ENCODE assay signal across 24 mouse cellular contexts in the genomic region with DNA sequence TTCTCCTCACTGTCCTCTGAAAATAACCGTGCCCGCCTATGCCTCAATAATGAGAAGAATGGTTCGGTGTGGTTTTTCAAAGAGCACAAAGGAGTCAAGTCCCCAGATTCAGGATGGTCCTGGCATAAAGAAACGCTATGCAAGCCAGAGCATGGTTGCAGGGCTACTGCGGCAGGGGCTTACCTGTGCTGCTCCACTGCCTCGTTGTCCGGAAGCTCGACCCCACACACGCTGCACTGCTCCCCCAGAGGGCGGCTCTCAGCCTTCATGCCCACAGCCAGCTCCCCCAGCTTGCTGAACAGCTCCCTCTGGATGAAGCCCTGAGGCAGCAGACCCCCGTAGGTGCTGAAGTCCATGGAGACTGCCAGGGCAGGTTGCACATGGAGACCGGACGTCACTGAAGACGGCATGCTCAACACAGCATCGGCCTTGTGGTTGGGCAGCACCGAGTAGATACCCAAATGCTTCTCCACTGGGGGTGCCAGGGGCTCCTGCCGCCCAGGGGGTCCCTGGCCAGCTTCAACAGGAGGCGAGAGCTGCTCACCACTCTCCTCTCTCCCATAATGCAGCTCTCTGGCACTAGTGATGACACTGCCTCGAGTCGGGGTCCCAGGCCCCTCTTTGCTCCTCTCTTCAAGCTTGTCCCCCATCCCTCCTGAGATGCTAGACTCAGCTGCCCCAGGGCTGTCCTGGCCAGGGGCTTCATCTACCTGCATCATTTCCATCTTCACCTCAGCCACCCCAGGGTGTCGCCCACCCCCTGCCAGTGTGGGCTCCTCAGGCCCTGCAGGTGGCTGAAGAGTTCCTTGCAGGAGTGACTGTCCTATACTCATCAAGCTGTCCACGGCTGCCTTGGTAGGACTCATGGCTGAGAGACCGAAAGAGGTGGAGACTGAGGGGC. TPM values are rescaled to one million over a fixed set of nuclear protein-coding genes. Genes with fewer than 3 reads are reported as not detected.
DNase-seq lines count a peak whose midpoint lies in the region; ATAC-seq and TF ChIP-seq lines count a peak whose summit lies in the region.
"Had no signal": no experiment of that assay in that cellular context is flagged by ENCODE, and none has a peak within 500 bp of the region (broad histone marks: within the 10 kb centered on the region; RNA-seq: fewer than 3 reads in every experiment).

No protein-coding gene starts in this region.

- peaks cover 69% of the 10 kb centered on the region for H3K36me3 ChIP-seq in midbrain, embryonic 10.5 days
- H3K36me3 ChIP-seq in midbrain, embryonic 13.5 days = 0 out of 2 replicates have a peak, but pooled peaks cover 14% of the 10 kb centered on the region
- no peaks in the 10 kb centered on the region; the same call in 1 of the 2 replicates for H3K36me3 ChIP-seq in neural tube, embryonic 15.5 days
- H3K36me3 ChIP-seq: hindbrain, embryonic 15.5 days; intestine, embryonic 15.5 days; limb, embryonic 12.5 days had no signal

- H3K4me3 ChIP-seq in layer of hippocampus, adult 2 months = peak overlapping the region; percentile 96
- H3K4me3 ChIP-seq in midbrain, embryonic 10.5 days = peak overlapping the region; percentile 16
- no peak overlapping the region for H3K4me3 ChIP-seq in midbrain, embryonic 13.5 days (replicated peaks)
- no peak overlapping the region for H3K4me3 ChIP-seq in neural tube, embryonic 15.5 days (replicated peaks)
- H3K4me3 ChIP-seq: embryonic facial prominence, embryonic 10.5 days; hindbrain, embryonic 15.5 days; intestine, embryonic 15.5 days; limb, embryonic 12.5 days; midbrain, embryonic 12.5 days had no signal

- H3K4me2 ChIP-seq in midbrain, embryonic 13.5 days (replicated peaks) = no peak overlapping the region
- peak overlapping the region; percentile 23; the same call in 1 of the 2 replicates for H3K4me2 ChIP-seq in neural tube, embryonic 15.5 days
- H3K4me2 ChIP-seq: hindbrain, embryonic 15.5 days; intestine, embryonic 15.5 days; limb, embryonic 12.5 days; midbrain, embryonic 12.5 days had no signal

- H3K9me3 ChIP-seq in midbrain, embryonic 10.5 days (replicated peaks) = no peaks in the 10 kb centered on the region
- H3K9me3 ChIP-seq in midbrain, embryonic 13.5 days = no peaks in the 10 kb centered on the region
- H3K9me3 ChIP-seq in neural tube, embryonic 15.5 days (replicated peaks) = no peaks in the 10 kb centered on the region
- H3K9me3 ChIP-seq: embryonic facial prominence, embryonic 10.5 days; hindbrain, embryonic 15.5 days; intestine, embryonic 15.5 days; limb, embryonic 12.5 days; midbrain, embryonic 12.5 days had no signal

- peaks cover 29% of the 10 kb centered on the region for H3K27me3 ChIP-seq in midbrain, embryonic 10.5 days (ENCODE audit: low read depth, poor library complexity, severe bottlenecking)
- H3K27me3 ChIP-seq in midbrain, embryonic 13.5 days = peaks cover 24% of the 10 kb centered on the region
- peaks cover 15% of the 10 kb centered on the region for H3K27me3 ChIP-seq in neural tube, embryonic 15.5 days (replicated peaks)
- H3K27me3 ChIP-seq: CH12.LX had no signal

- H3K27ac ChIP-seq in layer of hippocampus, adult 2 months = peak overlapping the region; percentile 97
- no peak overlapping the region for H3K27ac ChIP-seq in midbrain, embryonic 10.5 days (replicated peaks)
- no peak overlapping the region for H3K27ac ChIP-seq in midbrain, embryonic 13.5 days
- H3K27ac ChIP-seq in neural tube, embryonic 15.5 days (replicated peaks) = no peak overlapping the region
- H3K27ac ChIP-seq: embryonic facial prominence, embryonic 10.5 days; hindbrain, embryonic 15.5 days; intestine, embryonic 15.5 days; limb, embryonic 12.5 days; liver, embryonic 14.5 days; macrophage; midbrain, embryonic 12.5 days had no signal

- no peak for ATAC-seq in midbrain, embryonic 13.5 days
- no peak for ATAC-seq in neural tube, embryonic 15.5 days (ENCODE audit: low FRiP score)
- ATAC-seq: intestine, embryonic 15.5 days had no signal

- peaks cover 84% of the 10 kb centered on the region for H3K4me1 ChIP-seq in midbrain, embryonic 10.5 days
- H3K4me1 ChIP-seq in midbrain, embryonic 13.5 days (replicated peaks) = peaks cover 26% of the 10 kb centered on the region
- peaks cover 36% of the 10 kb centered on the region for H3K4me1 ChIP-seq in neural tube, embryonic 15.5 days

- peak; percentile 93 for DNase-seq in heart, adult 11 months
- DNase-seq in heart, postnatal 4 days = no peak
- no peak for DNase-seq in layer of hippocampus, adult 2 months (ENCODE audit: low spot score in 2 of 2)
- no peak for DNase-seq in layer of hippocampus, adult 9-10 months (ENCODE audit: low spot score)
- DNase-seq in midbrain, embryonic 10.5 days (ENCODE audit: low spot score) = no peak
- DNase-seq: adrenal gland, adult 2 months; B cell, adult 2 months; cerebellum, adult 11 months; cerebellum, adult 9-11 months; heart, postnatal 10 days; kidney, adult 8-10 months; kidney, postnatal 10 days; thymus, adult 18-20 months; thymus, postnatal 36 days had no signal

- 81% methylated on average over 23 of the region's 23 CpGs for WGBS in midbrain, embryonic 10.5 days
- WGBS in midbrain, embryonic 13.5 days = 82% methylated on average over 23 of the region's 23 CpGs
- WGBS in neural tube, embryonic 15.5 days = 84% methylated on average over 23 of the region's 23 CpGs

- H3K9ac ChIP-seq in midbrain, embryonic 13.5 days (replicated peaks) = no peak overlapping the region
- no peak overlapping the region for H3K9ac ChIP-seq in neural tube, embryonic 15.5 days (replicated peaks)
- H3K9ac ChIP-seq: hindbrain, embryonic 15.5 days; intestine, embryonic 15.5 days; limb, embryonic 12.5 days; liver, embryonic 14.5 days; midbrain, embryonic 12.5 days had no signal

- peak; percentile 29; the same call in 1 of the 2 replicates for TF ChIP-seq CTCF in layer of hippocampus, adult 2 months (conservative IDR thresholded peaks at IDR 0.05)

RNA-seq across cellular contexts. Expression of gene Zbtb16, which starts 4.2 kb away (rescaled TPM):
- total RNA-seq in heart, postnatal 4 days (2021) = 10 to 100 TPM; 24.0 to 24.7 TPM
- total RNA-seq in layer of hippocampus, adult 2 months (2021) = 100 to 1,000 TPM; 143 to 149 TPM
- polyA plus RNA-seq in midbrain, embryonic 10.5 days (2016; fragmentation: Nextera tagmentation; extraction: Ambion mirVana) = 39.8 and 48.1 TPM in 2 replicates
- polyA plus RNA-seq in midbrain, embryonic 13.5 days (2015; fragmentation: Nextera tagmentation; extraction: Ambion mirVana) = 6.8 and 7.2 TPM in 2 replicates
- 9.7 and 10.8 TPM in 2 replicates for polyA plus RNA-seq in neural tube, embryonic 15.5 days (2015; fragmentation: Nextera tagmentation; extraction: Ambion mirVana)

Comparison
In these comparisons a context has a peak if more than half of its experiments do, and no peak if none do; other contexts are left out.
1. H3K4me3 ChIP-seq: peak in layer of hippocampus, adult 2 months (single experiment) and midbrain, embryonic 10.5 days (single experiment); none in midbrain, embryonic 13.5 days (single experiment) and neural tube, embryonic 15.5 days (single experiment).